Mouse (Mus musculus) B cell, adult 67 days (primary cell): ENCODE measurements around the gene Ttc23. TPM values are rescaled to one million over a fixed set of nuclear protein-coding genes. Genes with fewer than 3 reads are reported as not detected.

ENCODE experiments used
- total RNA-seq, 2 experiments: library from RNA; stranded (reverse); gene quantifications; 4 replicates each; pipeline ENCODE4 v1.2.4; 2023

The Ttc23 gene
- total RNA-seq, result 1 to 10 TPM; 3.3 to 3.9 TPM

DNA sequence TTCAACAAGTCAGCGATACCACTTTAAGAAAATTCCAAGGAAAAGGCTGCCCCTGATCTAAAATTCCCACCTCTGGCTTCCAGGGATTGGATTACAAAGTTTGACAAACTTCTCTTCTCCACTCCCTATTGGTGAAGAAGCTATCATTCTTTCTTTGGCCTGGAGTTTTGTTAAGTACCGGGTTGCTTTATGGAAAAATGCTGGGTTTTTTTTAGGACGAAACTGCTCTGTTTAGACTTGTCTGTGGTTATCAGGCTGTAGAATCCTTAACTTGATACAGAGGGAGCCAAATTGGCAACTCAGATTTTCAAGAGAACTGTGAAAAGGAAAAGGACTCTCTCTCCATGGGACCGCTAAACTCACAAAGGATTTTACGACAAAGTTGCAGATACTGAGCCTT lies at the start of gene Ttc23:
Ttc23 (plus strand) TSS at position 134 of the 400 bp plus-strand sequence.

DNA sequence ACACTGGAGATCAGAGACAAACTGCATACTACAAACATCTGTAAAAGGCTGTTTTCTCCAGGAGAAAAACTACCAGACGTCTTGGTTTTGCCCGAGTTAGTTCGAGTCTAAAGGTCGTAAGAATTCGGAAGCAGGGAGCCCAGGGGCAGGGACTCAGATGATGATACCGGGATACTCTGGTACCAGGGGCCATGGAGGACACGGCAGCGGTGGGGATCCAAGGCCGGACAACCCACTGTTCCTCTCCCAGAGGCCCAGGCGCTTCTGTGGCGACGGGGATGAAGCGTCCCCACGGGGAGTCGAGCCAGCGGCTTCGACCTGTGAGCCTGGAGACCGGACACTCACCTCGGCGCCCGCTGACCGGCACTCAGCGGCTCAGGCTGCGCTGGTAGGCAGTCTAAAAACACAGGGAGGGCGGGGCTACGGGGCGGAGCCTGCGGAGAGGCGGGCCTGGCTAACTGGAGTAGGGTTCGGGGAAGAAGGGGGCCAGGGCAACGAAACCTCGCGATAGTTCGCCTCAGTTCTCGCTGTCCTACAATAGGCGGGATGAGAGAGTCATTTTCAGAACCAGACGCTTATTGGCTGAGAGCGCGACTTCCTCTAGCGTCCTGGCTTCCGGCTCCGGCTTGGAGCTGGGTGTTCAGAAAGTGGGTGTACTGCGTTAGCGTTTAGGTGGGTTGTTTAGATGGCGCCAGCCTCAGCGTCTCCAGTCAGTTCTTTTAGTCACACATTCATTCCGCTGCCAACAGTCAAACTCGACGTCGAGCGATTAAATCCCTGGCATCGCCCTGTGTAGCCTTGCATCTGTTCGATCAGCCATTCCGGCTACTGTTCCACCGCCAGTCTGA lies 2.2 kb upstream of the Ttc23 start, which contains the start of gene Lrrc28:
Lrrc28 (minus strand) TSS at position 436 of the 848 bp plus-strand sequence.

DNA sequence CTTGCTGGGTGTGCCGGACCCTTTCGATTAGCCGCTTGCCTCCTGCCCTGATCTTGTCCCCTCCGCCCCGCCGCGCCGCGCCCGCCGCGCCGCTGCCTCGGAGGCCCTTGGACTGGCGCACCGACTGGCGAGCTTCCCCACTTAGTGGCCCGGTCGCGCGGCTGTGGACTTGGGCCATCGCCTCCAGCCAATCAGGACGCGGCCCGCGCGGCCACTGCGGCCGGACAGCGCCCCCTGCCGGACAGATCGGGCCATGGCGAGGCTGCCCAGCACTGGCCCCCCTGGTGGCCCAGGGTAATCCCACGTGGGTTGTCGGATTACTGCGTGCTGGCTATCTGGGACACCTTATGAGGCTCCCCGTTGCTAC lies 112.4 kb downstream of the Ttc23 start, which contains the start of gene Synm:
Synm (minus strand) TSS at position 114 of the 367 bp plus-strand sequence.

Other genes starting within 250 kb of the Ttc23 start
- 10 to 100 TPM; 22.7 to 24.3 TPM for gene Lrrc28, start 2.1 kb upstream of the Ttc23 start, total RNA-seq
- not detected for gene Synm, start 112.3 kb downstream of the Ttc23 start, total RNA-seq